Mouse (Mus musculus) left cerebral cortex, adult 8-10 months (tissue): ENCODE data around the gene Ahnak. TPM values are rescaled to one million over a fixed set of nuclear protein-coding genes. Genes with fewer than 3 reads are reported as not detected.

Experiments used
- total RNA-seq, 4 experiments: library from RNA; stranded (reverse); gene quantifications; 2 replicates each; pipeline ENCODE4 v1.2.4; 2022

Gene Ahnak
- total RNA-seq, 4 experiments from 2014 or later, result 24.9 to 29.0 (median 27.5) TPM

Other genes with a start within 250 kb of the Ahnak start
- 1 to 10 TPM in 2 of 4 experiments, not detected in 2; 1.4 to 2.0 TPM for gene 1700092M07Rik, start 248.6 kb upstream of the Ahnak start, total RNA-seq
- 10 to 100 TPM; 59.6 to 66.4 (median 65.6) TPM for gene Stx5a, start 247.9 kb upstream of the Ahnak start, total RNA-seq
- 10 to 100 TPM; 77.1 to 88.0 (median 80.2) TPM for gene Nxf1, start 232.2 kb upstream of the Ahnak start, total RNA-seq
- 10 to 100 TPM; 58.9 to 78.6 (median 67.2) TPM for gene Tmem223, start 218.3 kb upstream of the Ahnak start, total RNA-seq
- 10 to 100 TPM; 11.3 to 14.6 (median 12.4) TPM for gene Tmem179b, start 214.8 kb upstream of the Ahnak start, total RNA-seq
- 10 to 100 TPM; 13.7 to 18.1 (median 15.9) TPM for gene Taf6l, start 202.9 kb upstream of the Ahnak start, total RNA-seq
- gene Polr2g, start 190.7 kb upstream of the Ahnak start, total RNA-seq, result 100 to 1,000 TPM; 107 to 116 (median 109) TPM
- 1 to 10 TPM; 4.9 to 7.3 (median 5.8) TPM for gene Zbtb3, start 186.7 kb upstream of the Ahnak start, total RNA-seq
- gene Ttc9c, start 170.0 kb upstream of the Ahnak start, total RNA-seq, result 10 to 100 TPM; 38.5 to 40.8 (median 39.2) TPM
- gene Hnrnpul2, start 169.3 kb upstream of the Ahnak start, total RNA-seq, result 100 to 1,000 TPM; 113 to 120 (median 118) TPM
- not detected for gene AC129217.1, start 159.5 kb upstream of the Ahnak start, total RNA-seq
- gene Bscl2, start 151.8 kb upstream of the Ahnak start, total RNA-seq, result 100 to 1,000 TPM; 100 to 111 (median 105) TPM
- 100 to 1,000 TPM; 153 to 200 (median 171) TPM for gene Gng3, start 150.1 kb upstream of the Ahnak start, total RNA-seq
- 1 to 10 TPM in 2 of 4 experiments, under 1 TPM in 2; 0.68 to 1.5 (median 0.96) TPM for gene Lrrn4cl, start 138.5 kb upstream of the Ahnak start, total RNA-seq
- 100 to 1,000 TPM; 110 to 127 (median 113) TPM for gene Ubxn1, start 117.8 kb upstream of the Ahnak start, total RNA-seq
- gene Uqcc3, start 108.4 kb upstream of the Ahnak start, total RNA-seq, result 10 to 100 TPM; 30.4 to 37.2 (median 33.3) TPM
- 1 to 10 TPM; 4.7 to 9.0 (median 6.3) TPM for gene Lbhd1, start 105.6 kb upstream of the Ahnak start, total RNA-seq
- not detected for gene Gm49403, start 105.4 kb upstream of the Ahnak start, total RNA-seq
- 10 to 100 TPM; 20.8 to 25.2 (median 21.8) TPM for gene 1810009A15Rik, start 100.4 kb upstream of the Ahnak start, total RNA-seq
- gene Gm49416, start 100.4 kb upstream of the Ahnak start, total RNA-seq, result 1 to 10 TPM; 1.4 to 5.6 (median 2.6) TPM
- 10 to 100 TPM; 21.7 to 24.9 (median 22.1) TPM for gene Ints5, start 96.3 kb upstream of the Ahnak start, total RNA-seq
- gene Ganab, start 91.2 kb upstream of the Ahnak start, total RNA-seq, result 100 to 1,000 TPM in 3 of 4 experiments, 10 to 100 TPM in 1; 100.0 to 104 (median 103) TPM
- gene B3gat3, start 68.9 kb upstream of the Ahnak start, total RNA-seq, result 100 to 1,000 TPM; 155 to 175 (median 172) TPM
- 10 to 100 TPM in 1 of 4 experiments, 1 to 10 TPM in 3; 7.9 to 10.1 (median 8.9) TPM for gene Rom1, start 59.9 kb upstream of the Ahnak start, total RNA-seq
- gene Eml3, start 59.7 kb upstream of the Ahnak start, total RNA-seq, result 10 to 100 TPM; 12.6 to 15.3 (median 13.8) TPM
- 10 to 100 TPM; 46.8 to 53.8 (median 50.4) TPM for gene Mta2, start 47.4 kb upstream of the Ahnak start, total RNA-seq
- 10 to 100 TPM; 20.5 to 26.0 (median 22.1) TPM for gene Tut1, start 35.4 kb upstream of the Ahnak start, total RNA-seq
- 100 to 1,000 TPM; 224 to 271 (median 243) TPM for gene Eef1g, start 22.2 kb upstream of the Ahnak start, total RNA-seq
- not detected for gene Scgb1a1, start 98.7 kb downstream of the Ahnak start, total RNA-seq
- 100 to 1,000 TPM; 131 to 150 (median 138) TPM for gene Asrgl1, start 146.4 kb downstream of the Ahnak start, total RNA-seq